Comparison of ENCODE assay signal across 11 mouse cellular contexts in genomic region chr12:76780639-76781468, GRCm38 (mm10). TPM values are rescaled to one million over a fixed set of nuclear protein-coding genes. Genes with fewer than 3 reads are reported as not detected.
DNase-seq lines count a peak whose midpoint lies in the region; ATAC-seq and TF ChIP-seq lines count a peak whose summit lies in the region.
"Had no signal": no experiment of that assay in that cellular context is flagged by ENCODE, and none has a peak within 500 bp of the region (broad histone marks: within the 10 kb centered on the region; RNA-seq: fewer than 3 reads in every experiment).

No protein-coding gene starts in this region.

- H3K4me2 ChIP-seq in heart, postnatal 0 days (ENCODE audit: low read depth, low read length): no peak overlapping the region
- H3K4me2 ChIP-seq in hindbrain, embryonic 15.5 days: no peak overlapping the region
- H3K4me2 ChIP-seq: lung, embryonic 14.5 days had no signal

- no peak overlapping the region for H3K4me3 ChIP-seq in heart, postnatal 0 days (ENCODE audit: low read depth, low read length)
- H3K4me3 ChIP-seq in ES-E14 (ENCODE audit: insufficient read depth in 1 of 2, low read depth in 1 of 2, low read length in 2 of 2, poor library complexity in 1 of 2, severe bottlenecking in 1 of 2): peak overlapping the region in 1 of 2 experiments; percentile 23; a peak in 1 of 4 replicates
- H3K4me3 ChIP-seq in embryonic facial prominence, embryonic 10.5 days: no peak overlapping the region
- H3K4me3 ChIP-seq in hindbrain, embryonic 15.5 days: no peak overlapping the region

- intact Hi-C loops in heart, postnatal 25 days (cut with DNase I): no loop called here

- H3K9ac ChIP-seq in heart, postnatal 0 days (replicated peaks; ENCODE audit: low read depth, low read length): no peak overlapping the region; the same call in 1 of the 2 replicates
- peak overlapping the region; percentile 47; the same call in 1 of the 2 replicates for H3K9ac ChIP-seq in ES-E14 (ENCODE audit: insufficient read depth, low read depth, low read length, poor library complexity, severe bottlenecking)
- H3K9ac ChIP-seq in hindbrain, embryonic 15.5 days: no peak overlapping the region
- H3K9ac ChIP-seq: lung, embryonic 14.5 days had no signal

- no peak for ATAC-seq in heart, postnatal 0 days (ENCODE audit: insufficient read depth, low read depth)
- ATAC-seq in hindbrain, embryonic 15.5 days (ENCODE audit: low FRiP score, low read depth): no peak
- ATAC-seq: intestine, postnatal 0 days had no signal

- in situ Hi-C loops in ES-E14 (cut with MboI; ENCODE audit: low sequenced_read_pairs in 2 of 2, unreplicated experiment in 2 of 2): no loop called here

- TF ChIP-seq CTCF in heart, postnatal 0 days (IDR thresholded peaks at IDR 0.05; ENCODE audit: low read depth): no peak

- no peaks in the 10 kb centered on the region for H3K27me3 ChIP-seq in heart, postnatal 0 days (ENCODE audit: control insufficient read depth, insufficient read depth, low read length)
- H3K27me3 ChIP-seq in embryonic facial prominence, embryonic 10.5 days (replicated peaks; ENCODE audit: low read depth, poor library complexity, severe bottlenecking): no peaks in the 10 kb centered on the region
- no peaks in the 10 kb centered on the region for H3K27me3 ChIP-seq in hindbrain, embryonic 15.5 days

- no peaks in the 10 kb centered on the region for H3K9me3 ChIP-seq in heart, postnatal 0 days (replicated peaks; ENCODE audit: control insufficient read depth, low read length)
- H3K9me3 ChIP-seq in ES-E14 (ENCODE audit: control insufficient read depth, insufficient read depth, low read depth, low read length): peaks cover 5% of the 10 kb centered on the region; the same call in 1 of the 2 replicates
- H3K9me3 ChIP-seq in embryonic facial prominence, embryonic 10.5 days: no peaks in the 10 kb centered on the region
- no peaks in the 10 kb centered on the region for H3K9me3 ChIP-seq in hindbrain, embryonic 15.5 days

- 77% methylated on average over 12 of the region's 12 CpGs for WGBS in heart, postnatal 0 days
- WGBS in embryonic facial prominence, embryonic 10.5 days: 75% methylated on average over 12 of the region's 12 CpGs
- WGBS in hindbrain, embryonic 15.5 days: 65% methylated on average over 12 of the region's 12 CpGs

- DNase-seq in heart, postnatal 0 days (ENCODE audit: low spot score): no peak
- no peak for DNase-seq in heart, postnatal 25 days (ENCODE audit: low spot score)
- DNase-seq in ES-E14 (ENCODE audit: low read depth, low spot score): no peak
- no peak for DNase-seq in embryonic facial prominence, embryonic 10.5 days (ENCODE audit: low spot score)
- DNase-seq in urinary bladder, postnatal 10 days (ENCODE audit: low spot score): no peak
- DNase-seq in urinary bladder, postnatal 25 days (ENCODE audit: low spot score): no peak
- DNase-seq: gastrocnemius, postnatal 10 days; lung, embryonic 14.5 days had no signal

- no peak for TF ChIP-seq EP300 in heart, postnatal 0 days (IDR thresholded peaks at IDR 0.05; ENCODE audit: low read depth)

- peaks cover 8% of the 10 kb centered on the region; the same call in 1 of the 2 replicates for H3K4me1 ChIP-seq in heart, postnatal 0 days (ENCODE audit: control insufficient read depth, insufficient read depth)
- H3K4me1 ChIP-seq in ES-E14 (ENCODE audit: control insufficient read depth in 2 of 2, insufficient read depth in 2 of 2, low read length in 2 of 2, poor library complexity in 1 of 2): no peaks in the 10 kb centered on the region
- H3K4me1 ChIP-seq in embryonic facial prominence, embryonic 10.5 days: peaks cover 15% of the 10 kb centered on the region
- no peaks in the 10 kb centered on the region for H3K4me1 ChIP-seq in hindbrain, embryonic 15.5 days (replicated peaks)

- H3K27ac ChIP-seq in heart, postnatal 0 days (ENCODE audit: low read depth): peak overlapping the region; percentile 43; the same call in 1 of the 2 replicates
- H3K27ac ChIP-seq in ES-E14 (ENCODE audit: insufficient read depth, low read depth, low read length, poor library complexity, severe bottlenecking): no peak overlapping the region
- H3K27ac ChIP-seq in embryonic facial prominence, embryonic 10.5 days (replicated peaks): peak overlapping the region; percentile 51
- peak overlapping the region; percentile 39 for H3K27ac ChIP-seq in hindbrain, embryonic 15.5 days (replicated peaks)

- peaks cover 13% of the 10 kb centered on the region for H3K36me3 ChIP-seq in heart, postnatal 0 days (replicated peaks; ENCODE audit: control insufficient read depth, insufficient read depth, low read length)
- peaks cover 4% of the 10 kb centered on the region; the same call in 1 of the 2 replicates for H3K36me3 ChIP-seq in ES-E14 (ENCODE audit: control insufficient read depth, insufficient read depth, low read length, poor library complexity, severe bottlenecking)
- H3K36me3 ChIP-seq in embryonic facial prominence, embryonic 10.5 days (replicated peaks): no peaks in the 10 kb centered on the region; the same call in 1 of the 2 replicates
- no peaks in the 10 kb centered on the region for H3K36me3 ChIP-seq in hindbrain, embryonic 15.5 days

TF ChIP-seq in ES-E14, 5 proteins besides CTCF, POLR2A, EP300 and RAD21:
- TF ChIP-seq MAFK (IDR thresholded peaks at IDR 0.05; ENCODE audit: insufficient read depth, low read depth, low read length) (no peak), ZNF384 (IDR thresholded peaks at IDR 0.05; ENCODE audit: low read depth, low read length) (no peak), CHD2 (IDR thresholded peaks at IDR 0.05; ENCODE audit: low read depth, low read length) (no peak), HCFC1 (IDR thresholded peaks at IDR 0.05; ENCODE audit: borderline replicate concordance, insufficient read depth, low read length) (no peak), ZC3H11A (IDR thresholded peaks at IDR 0.05; ENCODE audit: borderline replicate concordance, low read depth, low read length) (no peak)

RNA-seq across cellular contexts. Expression of gene Gpx2, which starts 14.5 kb away (rescaled TPM):
- not detected in 2 replicates for total RNA-seq in heart, postnatal 0 days (2014; rRNA removed; ENCODE audit: low replicate concordance)
- polyA plus RNA-seq in heart, postnatal 0 days (2015; fragmentation: Nextera tagmentation; extraction: Ambion mirVana): 0.49 TPM in 1 of 2 replicates, not detected in the other
- total RNA-seq in heart, postnatal 25 days (2021): not detected
- 3.8 and 7.0 TPM in 2 replicates for total RNA-seq in ES-E14 (2012; rRNA removed)
- polyA plus RNA-seq in embryonic facial prominence, embryonic 10.5 days (2016; fragmentation: Nextera tagmentation; extraction: Ambion mirVana): 0.55 and 1.3 TPM in 2 replicates
- polyA plus RNA-seq in hindbrain, embryonic 15.5 days (2015; fragmentation: Nextera tagmentation; extraction: Ambion mirVana): 0.33 TPM in 1 of 2 replicates, not detected in the other
- total RNA-seq: gastrocnemius, postnatal 10 days had no signal
- polyA plus RNA-seq: spleen, adult 2 months had no signal

RNA-seq across cellular contexts. Expression of gene Fntb, which starts 15.5 kb away (rescaled TPM):
- 15.1 and 20.0 TPM in 2 replicates for total RNA-seq in heart, postnatal 0 days (2014; rRNA removed; ENCODE audit: low replicate concordance)
- polyA plus RNA-seq in heart, postnatal 0 days (2015; fragmentation: Nextera tagmentation; extraction: Ambion mirVana): 13.0 and 13.2 TPM in 2 replicates
- 10 to 100 TPM; 13.0 to 14.3 TPM for total RNA-seq in heart, postnatal 25 days (2021)
- total RNA-seq in ES-E14 (2012; rRNA removed): 24.0 and 24.2 TPM in 2 replicates
- polyA plus RNA-seq in embryonic facial prominence, embryonic 10.5 days (2016; fragmentation: Nextera tagmentation; extraction: Ambion mirVana): 50.3 and 50.4 TPM in 2 replicates
- polyA plus RNA-seq in hindbrain, embryonic 15.5 days (2015; fragmentation: Nextera tagmentation; extraction: Ambion mirVana): 40.4 and 46.0 TPM in 2 replicates

RNA-seq across cellular contexts. Expression of gene Churc1, which starts 15.5 kb away (rescaled TPM):
- 131 and 172 TPM in 2 replicates for total RNA-seq in heart, postnatal 0 days (2014; rRNA removed; ENCODE audit: low replicate concordance)
- polyA plus RNA-seq in heart, postnatal 0 days (2015; fragmentation: Nextera tagmentation; extraction: Ambion mirVana): 307 TPM in 2 replicates
- 10 to 100 TPM; 84.7 to 90.6 TPM for total RNA-seq in heart, postnatal 25 days (2021)
- total RNA-seq in ES-E14 (2012; rRNA removed): 69.5 and 74.4 TPM in 2 replicates
- polyA plus RNA-seq in embryonic facial prominence, embryonic 10.5 days (2016; fragmentation: Nextera tagmentation; extraction: Ambion mirVana): 97.1 and 101 TPM in 2 replicates
- 134 and 149 TPM in 2 replicates for polyA plus RNA-seq in hindbrain, embryonic 15.5 days (2015; fragmentation: Nextera tagmentation; extraction: Ambion mirVana)

RNA-seq across cellular contexts. Expression of gene Rab15, which starts 41.9 kb away (rescaled TPM):
- total RNA-seq in heart, postnatal 0 days (2014; rRNA removed; ENCODE audit: low replicate concordance): 1.1 and 10.3 TPM in 2 replicates
- 1.6 and 1.7 TPM in 2 replicates for polyA plus RNA-seq in heart, postnatal 0 days (2015; fragmentation: Nextera tagmentation; extraction: Ambion mirVana)
- total RNA-seq in heart, postnatal 25 days (2021): 1 to 10 TPM in 1 of 2 experiments, under 1 TPM in 1; 0.45 to 1.3 TPM
- 8.8 and 9.5 TPM in 2 replicates for total RNA-seq in ES-E14 (2012; rRNA removed)
- 15.7 and 17.3 TPM in 2 replicates for polyA plus RNA-seq in embryonic facial prominence, embryonic 10.5 days (2016; fragmentation: Nextera tagmentation; extraction: Ambion mirVana)
- polyA plus RNA-seq in hindbrain, embryonic 15.5 days (2015; fragmentation: Nextera tagmentation; extraction: Ambion mirVana): 51.8 and 52.5 TPM in 2 replicates
